Mouse (Mus musculus) small intestine, adult 2 months (tissue): Measurements from ENCODE around the gene Pttg1.

Experiments used
- CTCF ChIP-seq: fragments of 200-500 bp; IDR thresholded peaks from 2 replicates; pipeline ENCODE4 v1.5.1; 2012; ENCODE audit warnings: low read depth, mild to moderate bottlenecking, control low read depth, inconsistent platforms, low read length, moderate library complexity, mixed read lengths; ENCODE audit not compliant: insufficient replicate concordance, insufficient read length; ENCODE audit errors: extremely low read depth
- POLR2A ChIP-seq: fragments of 200-500 bp; IDR thresholded peaks from 2 replicates; pipeline ENCODE4 v1.6.1; 2012; ENCODE audit warnings: low read depth, mild to moderate bottlenecking, control low read depth, inconsistent platforms, low read length, moderate library complexity

DNA sequence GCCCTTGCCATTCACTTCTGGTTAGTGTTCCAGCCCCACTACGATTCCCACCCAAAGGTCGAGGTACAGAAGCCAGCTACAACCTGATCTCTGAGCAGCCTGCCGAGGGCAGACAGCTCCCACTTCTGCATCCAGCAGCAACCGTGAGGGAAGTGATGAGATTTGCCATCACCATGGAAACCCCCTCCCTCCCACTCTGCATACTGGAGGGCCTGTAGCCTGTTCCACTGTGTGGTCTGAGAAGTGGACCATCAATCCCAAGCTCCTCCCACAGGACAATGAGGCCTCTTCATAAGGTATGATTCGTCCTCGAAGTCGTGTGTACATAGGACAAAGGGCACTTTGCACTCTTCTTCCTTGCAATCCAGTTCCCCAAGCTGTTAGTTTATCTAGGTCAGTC lies 8.8 kb downstream of the Pttg1 start:
- TF ChIP-seq CTCF (no peak), POLR2A (no peak)
